Mouse (Mus musculus): Measurements from ENCODE around the gene Wsb1.

The Wsb1 gene

DNA sequence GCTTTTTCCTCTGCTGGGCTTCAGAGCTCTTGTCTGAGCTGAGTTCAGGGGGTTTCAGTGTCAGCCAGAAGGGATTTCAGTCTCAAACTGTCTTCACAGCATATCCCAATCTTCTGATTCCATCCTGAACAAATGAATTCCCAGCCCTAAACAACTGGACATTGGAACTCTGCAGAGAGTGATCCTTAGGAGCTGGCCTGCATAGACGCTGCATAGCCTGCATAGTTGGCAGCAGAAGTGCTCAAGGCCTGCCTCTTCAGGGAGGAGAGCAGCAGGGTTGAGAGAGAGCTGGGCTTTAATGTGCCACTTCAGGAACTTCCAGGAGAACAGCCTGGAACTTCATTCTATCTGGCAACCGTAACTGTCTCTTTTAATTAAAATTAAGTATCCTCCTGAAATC is 38.9 kb downstream of the Wsb1 start:
- no peak for DNase-seq (ENCODE audit: low spot score)

DNA sequence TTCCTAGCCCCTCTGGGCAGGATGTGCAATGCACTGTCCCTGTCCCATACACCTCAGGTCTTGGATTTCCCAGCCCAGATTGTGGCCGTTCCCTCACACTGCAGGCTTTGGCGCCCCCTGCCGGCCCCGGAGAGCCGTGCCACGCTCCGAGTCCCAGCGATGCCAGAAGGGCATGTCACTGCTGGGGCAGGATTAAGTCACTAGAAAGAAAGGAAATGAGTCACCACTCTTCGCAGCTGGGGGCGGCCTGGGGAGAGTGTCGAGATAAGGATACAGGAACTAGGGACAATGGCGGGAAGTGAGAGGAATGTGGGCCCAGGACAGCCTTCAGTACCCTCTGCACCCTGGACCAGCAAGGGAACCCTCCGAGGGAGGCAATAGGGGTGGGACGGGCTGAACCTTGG is 40.5 kb downstream of the Wsb1 start:
- DNase-seq (ENCODE audit: low spot score) = peak; percentile 86

DNA sequence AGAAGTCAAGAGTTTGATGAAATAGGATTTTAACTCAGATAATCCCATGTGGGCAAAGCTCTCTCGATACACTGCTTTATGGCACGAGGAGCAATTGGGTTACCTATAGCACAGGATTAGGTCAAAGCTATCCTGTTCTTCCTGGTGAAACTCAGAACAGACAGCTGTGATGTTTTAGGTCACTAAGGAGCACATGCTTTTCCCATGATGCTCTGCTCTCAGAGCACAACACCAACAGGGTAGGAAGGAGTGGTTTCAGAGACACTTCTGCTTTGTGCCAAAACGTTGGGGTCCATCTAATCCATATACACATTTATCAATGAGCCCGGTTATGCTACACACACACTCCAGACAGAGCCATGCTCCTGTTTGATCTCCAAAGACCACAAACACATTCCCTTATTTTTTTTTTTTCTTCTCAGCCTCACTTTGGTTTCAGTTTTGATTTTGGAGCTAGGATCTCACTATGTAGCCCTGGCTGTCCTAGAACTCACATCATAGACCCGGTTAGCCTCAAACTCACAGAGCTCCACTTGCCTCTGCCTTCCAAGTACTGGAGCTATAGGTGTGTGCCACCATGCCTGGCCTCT is 44.5 kb downstream of the Wsb1 start:
- DNase-seq (ENCODE audit: low spot score) = no peak

DNA sequence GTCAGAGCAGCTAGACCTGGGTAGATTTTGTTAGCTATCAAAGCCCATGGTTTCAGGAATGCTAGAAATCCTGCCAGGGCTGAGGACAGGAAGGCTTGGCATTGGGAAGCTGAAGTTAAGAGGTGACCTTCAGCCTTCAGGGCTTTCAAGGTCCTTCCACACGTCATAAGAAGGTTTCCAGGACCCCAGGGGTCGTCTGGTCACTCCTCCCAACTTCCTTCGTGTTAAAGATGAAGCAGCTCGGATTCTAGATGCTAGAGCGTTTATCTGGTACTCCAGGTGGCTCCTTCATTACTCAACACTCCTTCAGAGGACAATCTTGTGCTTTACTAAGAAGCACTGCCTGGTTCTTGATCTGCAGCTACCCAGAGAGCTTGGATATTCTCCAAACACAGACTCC is 45.4 kb downstream of the Wsb1 start:
- no peak for DNase-seq (ENCODE audit: low spot score)

DNA sequence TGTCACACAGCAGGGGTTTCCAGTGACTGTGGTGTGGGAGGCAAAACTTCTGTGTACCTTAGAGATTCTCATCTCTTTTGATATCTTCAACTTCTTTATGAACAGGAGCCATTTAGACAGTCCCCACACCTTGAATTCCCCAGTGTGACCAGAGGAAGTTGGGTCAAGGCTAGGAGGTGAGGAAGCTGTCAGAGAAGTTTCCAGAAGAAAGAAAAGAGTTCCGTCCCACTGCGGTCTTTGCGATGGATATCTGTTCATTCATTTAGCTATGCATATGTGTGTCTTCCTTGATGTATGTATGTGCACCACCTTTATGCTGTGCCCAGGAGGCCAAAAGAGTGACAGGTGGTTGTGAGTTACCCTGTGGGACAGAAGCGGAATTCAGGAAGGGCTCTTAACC is 46.0 kb downstream of the Wsb1 start:
- no peak for DNase-seq (ENCODE audit: low spot score)

DNA sequence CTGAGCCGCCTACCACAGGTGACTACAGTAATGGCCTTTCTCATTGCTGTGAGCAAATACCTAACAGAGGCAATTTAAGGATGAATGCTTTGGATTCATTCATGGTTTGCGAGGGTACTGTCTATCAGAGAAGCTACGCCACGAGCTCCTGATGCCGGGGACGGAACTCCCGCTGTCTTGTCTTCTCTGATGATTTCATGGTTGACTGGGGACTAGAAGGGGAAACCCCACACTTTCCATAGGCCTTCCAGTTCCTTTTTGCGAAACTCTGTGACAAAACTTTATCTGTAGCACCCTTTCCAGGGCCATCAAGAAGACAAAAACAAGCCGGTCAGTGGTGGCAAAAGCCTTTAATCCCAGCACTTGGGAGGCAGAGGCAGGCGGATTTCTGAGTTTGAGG is 46.8 kb downstream of the Wsb1 start:
- DNase-seq (ENCODE audit: low spot score) = no peak

DNA sequence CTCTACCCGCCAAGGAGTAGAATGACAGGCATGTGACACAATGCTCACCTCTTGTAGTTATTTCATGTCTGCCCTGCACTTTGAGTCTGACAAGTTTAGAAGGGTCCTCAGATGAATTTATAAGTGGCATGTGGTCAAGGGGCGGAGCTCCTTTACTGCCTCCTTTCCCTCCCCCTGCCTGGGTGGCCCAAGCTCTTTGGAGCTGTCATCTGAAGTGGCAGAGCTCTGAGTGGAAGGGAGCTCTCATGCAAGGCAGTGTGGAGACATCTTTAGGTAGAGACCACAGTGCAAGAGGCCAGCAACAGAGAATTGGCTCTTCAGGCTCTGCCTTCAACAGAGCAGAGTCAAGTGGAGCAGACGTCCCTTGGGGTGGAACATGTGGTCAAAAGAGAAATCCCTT is 50.0 kb downstream of the Wsb1 start:
- DNase-seq (ENCODE audit: low spot score) = no peak

DNA sequence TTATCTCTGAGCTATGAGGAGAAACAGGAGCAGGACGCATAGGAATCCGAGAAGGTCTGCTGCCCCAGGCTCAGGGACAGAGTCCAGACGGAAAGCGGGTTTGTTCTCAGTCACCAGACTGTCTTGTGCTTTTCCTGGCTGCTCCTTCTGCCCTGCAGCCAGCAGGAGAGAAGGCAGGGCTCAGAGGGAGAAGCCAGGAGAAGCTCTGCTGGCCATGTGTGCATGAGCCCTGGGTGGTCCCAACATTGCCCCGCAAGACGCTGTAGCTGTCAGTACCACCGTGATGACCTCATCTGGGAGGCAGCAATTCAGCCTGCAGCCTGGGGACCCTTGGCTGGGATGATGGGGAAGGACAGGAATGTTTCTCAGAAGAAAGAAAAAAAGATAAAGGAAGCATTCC is 54.0 kb downstream of the Wsb1 start:
- peak; percentile 58 for DNase-seq (ENCODE audit: low spot score)

DNA sequence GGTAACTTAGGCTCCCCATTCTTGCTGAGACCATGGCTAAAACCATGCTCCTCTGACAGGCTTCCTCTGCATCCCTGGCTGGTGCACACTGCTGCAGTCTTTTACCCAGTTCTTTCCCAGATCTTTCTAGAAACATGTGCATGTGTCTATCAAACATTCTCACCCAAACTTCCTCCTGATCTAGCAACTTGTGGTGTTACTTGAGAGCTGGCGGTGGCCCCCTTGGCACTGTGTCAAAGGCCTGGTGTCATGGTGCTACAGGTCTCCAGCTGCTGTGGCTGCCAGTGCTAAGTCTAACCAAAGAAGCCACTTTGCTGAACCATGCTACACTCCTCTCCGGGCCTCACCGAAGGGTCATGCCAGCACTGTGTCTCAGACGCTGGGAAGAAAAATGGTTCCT is 55.9 kb downstream of the Wsb1 start:
- DNase-seq (ENCODE audit: low spot score) = no peak

DNA sequence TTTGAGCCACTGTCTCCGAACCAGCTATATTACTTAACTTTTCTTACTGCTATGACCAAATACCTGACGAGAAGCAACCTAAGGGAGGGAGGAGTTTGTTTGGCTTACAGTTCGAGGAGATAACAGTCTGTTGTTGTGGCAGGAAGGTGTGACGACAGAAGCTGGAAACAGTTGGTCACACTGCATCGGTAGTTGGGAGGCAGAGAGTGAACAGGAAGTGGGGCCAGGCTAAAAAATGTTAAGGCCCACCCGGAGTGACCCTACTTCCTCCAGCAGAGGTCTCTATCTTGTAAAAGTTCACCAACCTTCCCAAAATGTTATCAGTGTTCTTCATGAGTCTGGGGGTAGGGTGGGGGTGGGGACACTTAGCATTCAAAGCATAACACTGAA is 56.6 kb downstream of the Wsb1 start:
- DNase-seq (ENCODE audit: low spot score) = no peak

DNA sequence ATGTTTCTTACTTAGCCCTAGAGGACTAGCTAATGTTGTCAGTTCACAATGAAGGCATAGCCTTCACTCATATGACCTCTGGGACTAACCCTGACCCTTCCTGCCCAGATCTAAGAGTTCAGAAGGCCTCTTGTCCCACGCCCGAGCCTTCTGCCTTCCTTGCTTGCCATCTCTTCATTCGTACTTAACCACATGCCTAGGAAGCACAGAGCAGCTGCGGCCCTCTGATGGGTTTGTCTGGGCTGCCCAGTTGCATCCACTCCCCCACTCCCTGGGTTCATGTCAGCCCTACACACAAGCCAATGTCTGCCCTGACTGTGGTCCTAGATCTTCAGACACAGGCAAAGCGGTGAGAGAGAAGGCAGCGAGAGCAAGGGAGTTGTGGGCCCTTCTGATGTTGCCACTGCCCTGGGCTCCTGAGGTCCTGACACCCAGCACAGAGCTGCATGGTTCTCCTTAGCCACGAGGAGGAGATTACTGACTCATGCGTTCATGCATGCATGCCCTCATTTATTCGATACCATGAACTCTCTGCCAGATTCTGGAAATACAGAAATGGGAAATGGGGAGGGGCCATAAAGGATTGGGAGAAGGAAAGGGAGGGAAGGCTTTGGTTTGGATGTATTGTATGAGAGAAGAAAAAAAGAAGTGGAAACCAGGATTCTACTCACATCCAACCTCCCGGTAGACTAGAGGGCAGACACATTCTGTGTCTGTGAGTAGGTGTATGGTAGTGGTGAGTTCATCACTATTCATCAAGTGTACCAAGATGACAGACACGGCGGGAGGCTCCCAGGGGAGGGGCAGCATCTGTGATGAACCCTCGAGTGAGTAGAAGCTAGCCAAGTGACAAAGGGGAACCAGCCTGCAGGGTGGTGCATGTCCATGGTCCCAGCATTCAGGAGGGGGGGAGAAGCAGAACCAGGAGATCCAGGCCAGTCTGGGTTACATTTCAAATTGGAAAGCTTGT is 57.3 kb downstream of the Wsb1 start:
- DNase-seq (ENCODE audit: low spot score) = no peak

DNA sequence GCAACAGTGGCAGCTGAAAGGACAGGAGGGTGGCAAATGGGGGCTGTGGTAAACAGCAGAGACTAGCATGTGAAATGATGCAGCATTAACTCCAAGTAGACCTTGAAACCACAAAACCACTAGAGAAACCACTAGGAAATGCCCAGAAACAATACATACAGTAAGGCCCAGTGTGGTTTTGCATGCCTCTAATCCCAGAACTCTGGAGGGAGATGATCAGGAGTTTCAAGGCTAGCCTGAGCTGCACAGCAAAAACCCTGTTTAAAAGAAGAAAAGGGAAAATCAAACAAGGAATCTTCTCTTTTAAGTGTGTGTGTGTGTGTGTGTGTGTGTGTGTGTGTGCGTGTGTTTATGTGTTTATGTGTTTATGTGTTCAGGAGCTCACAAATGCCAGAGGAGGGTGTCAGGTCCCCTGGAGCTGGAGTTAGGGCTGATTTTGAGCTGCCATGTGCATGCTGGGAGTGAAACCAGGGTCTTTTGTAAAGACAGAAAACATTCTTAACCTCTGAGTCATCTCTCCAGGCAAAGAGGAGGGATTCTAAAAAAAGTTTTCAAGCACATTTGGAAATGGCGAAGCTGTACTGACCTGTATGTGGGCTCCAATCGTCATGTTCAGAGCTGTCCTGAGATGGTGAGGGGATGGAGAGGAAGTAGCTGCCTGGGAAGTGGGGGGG is 58.1 kb downstream of the Wsb1 start:
- no peak for DNase-seq (ENCODE audit: low spot score)

DNA sequence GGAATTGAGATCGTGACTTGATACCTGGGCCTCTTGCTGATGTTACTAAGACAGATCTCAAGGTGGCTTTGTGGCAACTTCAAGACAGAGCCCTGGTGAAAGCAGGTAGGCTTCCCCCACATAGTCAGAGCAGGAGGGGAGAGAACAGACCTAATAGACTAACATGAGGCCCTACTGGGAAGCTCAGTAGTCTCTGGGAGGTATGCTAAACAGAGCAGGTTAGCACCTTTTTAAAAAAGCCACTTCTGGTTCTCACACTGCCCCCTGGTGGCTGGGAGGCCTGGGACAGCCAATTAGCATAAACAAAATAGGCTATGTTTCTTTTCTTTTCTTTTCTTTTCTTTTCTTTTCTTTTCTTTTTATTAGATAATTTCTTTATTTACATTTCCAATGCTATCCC is 62.3 kb downstream of the Wsb1 start:
- no peak for DNase-seq (ENCODE audit: low spot score)

DNA sequence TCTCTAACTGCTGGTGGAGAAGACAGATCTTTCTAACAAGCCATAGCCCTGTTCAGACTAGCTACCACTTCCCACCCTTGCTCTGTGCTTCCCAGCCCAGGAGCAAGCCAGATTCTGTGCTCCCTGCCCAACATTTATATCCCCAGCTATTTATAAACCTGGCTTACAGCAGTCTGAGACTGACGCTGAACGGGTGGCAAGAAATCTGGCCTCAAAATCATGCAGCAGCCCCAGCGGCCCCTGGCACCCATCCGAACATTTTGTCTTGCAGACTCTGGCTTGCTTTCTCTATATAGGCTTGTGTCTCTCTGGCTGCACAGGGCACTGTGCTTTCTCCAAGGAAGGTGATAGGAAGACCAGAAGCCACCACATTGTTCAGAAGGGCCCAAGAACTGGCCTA is 63.3 kb downstream of the Wsb1 start:
- DNase-seq (ENCODE audit: low spot score) = no peak

DNA sequence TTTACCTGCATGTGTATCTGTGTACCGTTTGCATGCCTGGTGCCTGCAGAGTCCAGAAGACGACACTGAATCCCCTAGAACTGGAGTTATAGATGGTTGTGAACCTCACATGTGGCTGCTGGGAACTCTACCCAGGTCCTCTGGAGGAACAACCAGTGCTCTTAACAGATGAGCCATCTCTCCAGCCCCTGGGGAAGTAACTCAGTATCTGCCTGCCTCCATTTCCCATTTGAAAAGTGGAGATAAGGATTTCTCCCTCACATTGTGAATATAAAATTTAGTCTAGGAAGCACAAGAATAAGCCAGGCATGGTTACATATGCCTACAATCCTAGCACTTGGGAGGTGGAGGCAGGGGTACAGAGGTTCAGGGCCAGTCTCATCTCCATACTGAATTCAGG is 64.2 kb downstream of the Wsb1 start:
- DNase-seq (ENCODE audit: low spot score) = no peak

Measured in yolk sac, embryonic 10.5 days (tissue).